Mouse (Mus musculus): ENCODE measurements around the gene Map3k11. TPM values are rescaled to one million over a fixed set of nuclear protein-coding genes. Genes with fewer than 3 reads are reported as not detected.

The Map3k11 gene
- polyA plus RNA-seq, 1 experiment from 2014 or later = 22.4 TPM

GRCm38 (mm10) chr19:5713255-5713654 is 24.7 kb downstream of the Map3k11 start:
- ATAC-seq (ENCODE audit: insufficient number of reproducible peaks, insufficient read depth, low FRiP score, low read depth) = no peak
- H3K27me3 ChIP-seq (ENCODE audit: control insufficient read depth, insufficient read depth, low read length) = no peaks in the 10 kb centered on the region
- H3K9me3 ChIP-seq (ENCODE audit: control insufficient read depth, low read length) = no peaks in the 10 kb centered on the region
- peak overlapping the region; percentile 6 for H3K4me2 ChIP-seq (ENCODE audit: low read length)
- H3K4me3 ChIP-seq (ENCODE audit: control insufficient read depth in 1 of 2, insufficient read depth in 1 of 2, low read depth in 1 of 2, low read length in 2 of 2) = no peak overlapping the region
- peaks cover 5 to 35% of the 10 kb centered on the region in 2 experiments for H3K4me1 ChIP-seq (ENCODE audit: control insufficient read depth in 2 of 2, insufficient read depth in 2 of 2, low read length in 2 of 2)
- H3K36me3 ChIP-seq (ENCODE audit: control insufficient read depth, insufficient read depth, low read length) = peaks cover 95% of the 10 kb centered on the region
- whole genome bisulfite sequencing = 62% methylated on average over 5 of the region's 5 CpGs
- peak overlapping the region in 1 of 2 experiments; percentile 49; a peak in 2 of 4 replicates for H3K27ac ChIP-seq (replicated peaks in 1 of 2; ENCODE audit: control insufficient read depth in 1 of 2, insufficient read depth in 1 of 2, low read depth in 2 of 2, low read length in 2 of 2)
- H3K9ac ChIP-seq (ENCODE audit: low read length) = peak overlapping the region; percentile 31; the same call in 1 of the 2 replicates

GRCm38 (mm10) chr19:5713730-5714129 is 25.2 kb downstream of the Map3k11 start:
- peak overlapping the region; percentile 6 for H3K4me2 ChIP-seq (ENCODE audit: low read length)
- peaks cover 95% of the 10 kb centered on the region for H3K36me3 ChIP-seq (ENCODE audit: control insufficient read depth, insufficient read depth, low read length)
- peak overlapping the region in 1 of 2 experiments; percentile 49; a peak in 1 of 4 replicates for H3K27ac ChIP-seq (replicated peaks in 1 of 2; ENCODE audit: control insufficient read depth in 1 of 2, insufficient read depth in 1 of 2, low read depth in 2 of 2, low read length in 2 of 2)
- peak overlapping the region; percentile 18; the same call in 1 of the 2 replicates for H3K9ac ChIP-seq (ENCODE audit: low read length)
- no peak for ATAC-seq (ENCODE audit: insufficient number of reproducible peaks, insufficient read depth, low FRiP score, low read depth)
- WGBS = 14% methylated on average over 2 of the region's 2 CpGs
- no peaks in the 10 kb centered on the region for H3K9me3 ChIP-seq (ENCODE audit: control insufficient read depth, low read length)
- H3K4me1 ChIP-seq (ENCODE audit: control insufficient read depth in 2 of 2, insufficient read depth in 2 of 2, low read length in 2 of 2) = peaks cover 5 to 35% of the 10 kb centered on the region in 2 experiments
- no peaks in the 10 kb centered on the region for H3K27me3 ChIP-seq (ENCODE audit: control insufficient read depth, insufficient read depth, low read length)
- no peak overlapping the region for H3K4me3 ChIP-seq (ENCODE audit: control insufficient read depth in 1 of 2, insufficient read depth in 1 of 2, low read depth in 1 of 2, low read length in 2 of 2)

- Histone ChIP-seq H3K4me2 (ENCODE audit: low read length) (no peak overlapping the region), H3K27ac (replicated peaks in 1 of 2; ENCODE audit: control insufficient read depth in 1 of 2, insufficient read depth in 1 of 2, low read depth in 2 of 2, low read length in 2 of 2) (no peak overlapping the region)
Observed at GRCm38 (mm10) chr19:5715793-5716688, 27.5 kb downstream of the Map3k11 start.

GRCm38 (mm10) chr19:5716955-5717354 is 28.4 kb downstream of the Map3k11 start:
- Histone ChIP-seq H3K4me2 (ENCODE audit: low read length) (no peak overlapping the region), H3K27me3 (ENCODE audit: control insufficient read depth, insufficient read depth, low read length) (no peaks in the 10 kb centered on the region), H3K27ac (replicated peaks in 1 of 2; ENCODE audit: control insufficient read depth in 1 of 2, insufficient read depth in 1 of 2, low read depth in 2 of 2, low read length in 2 of 2) (no peak overlapping the region), H3K4me3 (ENCODE audit: control insufficient read depth in 1 of 2, insufficient read depth in 1 of 2, low read depth in 1 of 2, low read length in 2 of 2) (no peak overlapping the region), H3K9ac (ENCODE audit: low read length) (no peak overlapping the region), H3K9me3 (ENCODE audit: control insufficient read depth, low read length) (no peaks in the 10 kb centered on the region), H3K4me1 (ENCODE audit: control insufficient read depth in 2 of 2, insufficient read depth in 2 of 2, low read length in 2 of 2) (peaks cover 5 to 35% of the 10 kb centered on the region in 2 experiments), H3K36me3 (ENCODE audit: control insufficient read depth, insufficient read depth, low read length) (peaks cover 95% of the 10 kb centered on the region)
- no peak for ATAC-seq (ENCODE audit: insufficient number of reproducible peaks, insufficient read depth, low FRiP score, low read depth)
- 49% methylated on average over 10 of the region's 10 CpGs for WGBS

More at GRCm38 (mm10) chr19:5715793-5716688, 27.5 kb downstream of the Map3k11 start:
- no peak; the same call in 1 of the 2 replicates for ATAC-seq (ENCODE audit: insufficient number of reproducible peaks, insufficient read depth, low FRiP score, low read depth)
- 47% methylated on average over 43 of the region's 43 CpGs for WGBS
- peaks cover 5 to 35% of the 10 kb centered on the region in 2 experiments for H3K4me1 ChIP-seq (ENCODE audit: control insufficient read depth in 2 of 2, insufficient read depth in 2 of 2, low read length in 2 of 2)
- H3K9me3 ChIP-seq (ENCODE audit: control insufficient read depth, low read length) = no peaks in the 10 kb centered on the region
- H3K9ac ChIP-seq (ENCODE audit: low read length) = no peak overlapping the region
- H3K27me3 ChIP-seq (ENCODE audit: control insufficient read depth, insufficient read depth, low read length) = no peaks in the 10 kb centered on the region
- H3K36me3 ChIP-seq (ENCODE audit: control insufficient read depth, insufficient read depth, low read length) = peaks cover 95% of the 10 kb centered on the region
- H3K4me3 ChIP-seq (ENCODE audit: control insufficient read depth in 1 of 2, insufficient read depth in 1 of 2, low read depth in 1 of 2, low read length in 2 of 2) = no peak overlapping the region

- ATAC-seq (ENCODE audit: insufficient number of reproducible peaks, insufficient read depth, low FRiP score, low read depth) = no peak
- Histone ChIP-seq H3K9ac (ENCODE audit: low read length) (no peak overlapping the region), H3K9me3 (ENCODE audit: control insufficient read depth, low read length) (no peaks in the 10 kb centered on the region), H3K4me2 (ENCODE audit: low read length) (no peak overlapping the region), H3K4me3 (ENCODE audit: control insufficient read depth in 1 of 2, insufficient read depth in 1 of 2, low read depth in 1 of 2, low read length in 2 of 2) (no peak overlapping the region), H3K36me3 (ENCODE audit: control insufficient read depth, insufficient read depth, low read length) (peaks cover 83% of the 10 kb centered on the region), H3K27me3 (ENCODE audit: control insufficient read depth, insufficient read depth, low read length) (no peaks in the 10 kb centered on the region), H3K4me1 (ENCODE audit: control insufficient read depth in 2 of 2, insufficient read depth in 2 of 2, low read length in 2 of 2) (peaks cover 8 to 31% of the 10 kb centered on the region in 2 experiments; a peak in 3 of 4 replicates), H3K27ac (replicated peaks in 1 of 2; ENCODE audit: control insufficient read depth in 1 of 2, insufficient read depth in 1 of 2, low read depth in 2 of 2, low read length in 2 of 2) (no peak overlapping the region)
- WGBS = 87% methylated on average over 6 of the region's 6 CpGs
Observed at GRCm38 (mm10) chr19:5721233-5721632, 32.7 kb downstream of the Map3k11 start.

- peaks cover 66% of the 10 kb centered on the region for H3K36me3 ChIP-seq (ENCODE audit: control insufficient read depth, insufficient read depth, low read length)
- no peak for ATAC-seq (ENCODE audit: insufficient number of reproducible peaks, insufficient read depth, low FRiP score, low read depth)
- H3K4me2 ChIP-seq (ENCODE audit: low read length) = no peak overlapping the region
- 0 out of 2 replicates have a peak overlapping the region, but pooled peaks have one; percentile 16 for H3K9ac ChIP-seq (ENCODE audit: low read length)
- H3K4me1 ChIP-seq (ENCODE audit: control insufficient read depth in 2 of 2, insufficient read depth in 2 of 2, low read length in 2 of 2) = peaks cover 17 to 33% of the 10 kb centered on the region in 2 experiments; a peak in 3 of 4 replicates
- H3K27me3 ChIP-seq (ENCODE audit: control insufficient read depth, insufficient read depth, low read length) = no peaks in the 10 kb centered on the region
- H3K4me3 ChIP-seq (ENCODE audit: control insufficient read depth in 1 of 2, insufficient read depth in 1 of 2, low read depth in 1 of 2, low read length in 2 of 2) = no peak overlapping the region
- 87% methylated on average over 7 of the region's 7 CpGs for WGBS
- no peaks in the 10 kb centered on the region for H3K9me3 ChIP-seq (ENCODE audit: control insufficient read depth, low read length)
- no peak overlapping the region for H3K27ac ChIP-seq (replicated peaks in 1 of 2; ENCODE audit: control insufficient read depth in 1 of 2, insufficient read depth in 1 of 2, low read depth in 2 of 2, low read length in 2 of 2)
Observed at GRCm38 (mm10) chr19:5722848-5723425, 34.4 kb downstream of the Map3k11 start.

- ATAC-seq (ENCODE audit: insufficient number of reproducible peaks, insufficient read depth, low FRiP score, low read depth) = no peak
- 25% methylated on average over 4 of the region's 4 CpGs for WGBS
- Histone ChIP-seq H3K4me3 (ENCODE audit: control insufficient read depth in 1 of 2, insufficient read depth in 1 of 2, low read depth in 1 of 2, low read length in 2 of 2) (peak overlapping the region; percentile 84 to 96), H3K27me3 (ENCODE audit: control insufficient read depth, insufficient read depth, low read length) (no peaks in the 10 kb centered on the region), H3K9me3 (ENCODE audit: control insufficient read depth, low read length) (no peaks in the 10 kb centered on the region), H3K9ac (ENCODE audit: low read length) (peak overlapping the region; percentile 98), H3K36me3 (ENCODE audit: control insufficient read depth, insufficient read depth, low read length) (peaks cover 58% of the 10 kb centered on the region), H3K4me2 (ENCODE audit: low read length) (peak overlapping the region; percentile 87), H3K4me1 (ENCODE audit: control insufficient read depth in 2 of 2, insufficient read depth in 2 of 2, low read length in 2 of 2) (peaks cover 24 to 43% of the 10 kb centered on the region in 2 experiments), H3K27ac (replicated peaks in 1 of 2; ENCODE audit: control insufficient read depth in 1 of 2, insufficient read depth in 1 of 2, low read depth in 2 of 2, low read length in 2 of 2) (peak overlapping the region; percentile 97 to 98)
Observed at GRCm38 (mm10) chr19:5723934-5724548, 35.5 kb downstream of the Map3k11 start.

Data from heart, embryonic 14.5 days (tissue).